Mouse (Mus musculus) myocyte (in vitro differentiated cells): Measurements from ENCODE around the gene Arl15. TPM values are rescaled to one million over a fixed set of nuclear protein-coding genes. Genes with fewer than 3 reads are reported as not detected.
"Not testable (repeated sequence)": the region's sequence is repeated elsewhere in the genome, so short reads cannot be mapped to it uniquely, and the experiment has no call there.

ENCODE experiments used
- H3K27me3 ChIP-seq: one replicate; pipeline ENCODE4 v1.6.1; 2011; ENCODE audit not compliant: control insufficient read depth, insufficient read depth, insufficient read length
- H3K36me3 ChIP-seq: one replicate; pipeline ENCODE4 v1.6.1; 2011; ENCODE audit not compliant: control insufficient read depth, insufficient read depth
- H3K4me2 ChIP-seq: one replicate; pipeline ENCODE4 v1.6.1; 2011; ENCODE audit warnings: low read depth, control low read depth
- H3K4me3 ChIP-seq: one replicate; pipeline ENCODE4 v1.5.1; 2011; ENCODE audit warnings: mild to moderate bottlenecking, control low read depth, moderate library complexity
- H3K79me2 ChIP-seq: one replicate; pipeline ENCODE4 v1.6.1; 2011; ENCODE audit not compliant: control insufficient read depth, insufficient read depth
- H3ac ChIP-seq: one replicate; pipeline ENCODE4 v1.6.1; 2011; ENCODE audit not compliant: control insufficient read depth, insufficient read length
- CEBPB ChIP-seq: IDR thresholded peaks from 2 replicates; pipeline ENCODE4 v1.6.1; 2011; ENCODE audit warnings: mild to moderate bottlenecking, moderate library complexity; ENCODE audit not compliant: poor library complexity, insufficient read depth, severe bottlenecking
- E2F4 ChIP-seq: IDR thresholded peaks from one replicate; pipeline ENCODE4 v1.6.1; 2011; ENCODE audit warnings: mild to moderate bottlenecking, control low read depth, moderate library complexity; ENCODE audit not compliant: insufficient read depth
- MAX ChIP-seq: IDR thresholded peaks from one replicate; pipeline ENCODE4 v1.6.1; 2011; ENCODE audit warnings: low read depth, mild to moderate bottlenecking, control low read depth
- MYOD1 ChIP-seq, 3 experiments: IDR thresholded peaks; one replicate each; pipeline ENCODE4 v1.6.1; 2011; ENCODE audit warnings: control low read depth in 2 of 3, low read depth in 2 of 3, mild to moderate bottlenecking in 2 of 3, moderate library complexity in 1 of 3; ENCODE audit not compliant: insufficient read length in 2 of 3, control insufficient read depth in 1 of 3
- MYOG ChIP-seq, 3 experiments: IDR thresholded peaks; one replicate each; pipeline ENCODE4 v1.6.1; 2011; ENCODE audit warnings: control low read depth in 2 of 3, low read depth in 2 of 3, mild to moderate bottlenecking in 2 of 3; ENCODE audit not compliant: insufficient read length in 2 of 3, control insufficient read depth in 1 of 3, insufficient read depth in 1 of 3
- POLR2A ChIP-seq: IDR thresholded peaks from one replicate; pipeline ENCODE4 v1.6.1; 2011; ENCODE audit warnings: low read depth, mild to moderate bottlenecking, control low read depth, moderate library complexity; ENCODE audit not compliant: insufficient read length
- POLR2AphosphoS2 ChIP-seq: IDR thresholded peaks from one replicate; pipeline ENCODE4 v1.6.1; 2011; ENCODE audit warnings: low read depth, control low read depth; ENCODE audit not compliant: insufficient read length
- REST ChIP-seq: IDR thresholded peaks from one replicate; pipeline ENCODE4 v1.6.1; 2011; ENCODE audit warnings: mild to moderate bottlenecking, control low read depth, moderate library complexity; ENCODE audit not compliant: insufficient read depth, insufficient read length
- SRF ChIP-seq: IDR thresholded peaks from one replicate; pipeline ENCODE4 v1.6.1; 2011; ENCODE audit warnings: low read depth; ENCODE audit not compliant: control insufficient read depth, insufficient read length
- TCF12 ChIP-seq: IDR thresholded peaks from one replicate; pipeline ENCODE4 v1.6.1; 2011; ENCODE audit warnings: mild to moderate bottlenecking, control low read depth; ENCODE audit not compliant: poor library complexity, insufficient read depth, severe bottlenecking
- TCF3 ChIP-seq: IDR thresholded peaks from one replicate; pipeline ENCODE4 v1.6.1; 2011; ENCODE audit warnings: low read depth, control low read depth; ENCODE audit not compliant: insufficient read length
- USF1 ChIP-seq: IDR thresholded peaks from one replicate; pipeline ENCODE4 v1.6.1; 2011; ENCODE audit warnings: low read depth, mild to moderate bottlenecking, control low read depth, moderate library complexity
- polyA plus RNA-seq: library from polyadenylated mRNA; unstranded; fragments of >200 nt; fragmentation: generic; extraction: Trizol; gene quantifications from one replicate; pipeline ENCODE4 v1.2.1, GENCODE M21; 2012; ENCODE audit warnings: missing spikeins

The Arl15 gene
- polyA plus RNA-seq, 1 experiment = 11.1 TPM

DNA sequence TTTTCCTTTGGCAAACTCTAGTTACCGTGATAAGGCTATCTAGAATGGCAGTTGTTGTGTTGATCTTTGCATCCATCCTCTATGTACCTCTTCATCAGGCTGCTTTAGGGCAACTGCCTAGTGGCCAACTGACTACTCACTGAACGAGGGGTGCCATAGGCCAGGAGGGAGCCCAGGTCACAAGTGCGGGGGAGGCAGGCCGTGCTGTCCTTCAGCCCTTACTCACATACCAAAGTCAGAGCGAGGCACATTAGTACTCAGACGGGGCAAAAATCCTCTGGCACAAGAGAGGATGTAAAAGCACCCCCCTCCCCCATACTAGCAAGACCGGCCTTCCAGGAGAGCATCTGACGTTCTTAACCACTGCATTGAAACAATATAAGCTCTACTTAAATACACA is 7.2 kb upstream of the Arl15 start:
- Histone ChIP-seq H3ac (no peak overlapping the region), H3K79me2 (no peaks in the 10 kb centered on the region), H3K27me3 (no peaks in the 10 kb centered on the region), H3K36me3 (no peaks in the 10 kb centered on the region), H3K4me3 (no peak overlapping the region), H3K4me2 (no peak overlapping the region)
- no peak for TF ChIP-seq TCF12
- TF ChIP-seq REST = no peak
- no peak for TF ChIP-seq USF1
- TF ChIP-seq MYOG (IDR thresholded peaks at IDR 0.05; ENCODE audit: control insufficient read depth in 1 of 3, insufficient read depth in 1 of 3, insufficient read length in 2 of 3, low read depth in 2 of 3) = no peak
- no peak for TF ChIP-seq E2F4
- no peak for TF ChIP-seq POLR2AphosphoS2
- no peak for TF ChIP-seq CEBPB
- TF ChIP-seq SRF = no peak
- TF ChIP-seq MAX = no peak
- TF ChIP-seq TCF3 = no peak
- no peak for TF ChIP-seq MYOD1 (IDR thresholded peaks at IDR 0.05; ENCODE audit: control insufficient read depth in 1 of 3, insufficient read length in 2 of 3, low read depth in 2 of 3)

DNA sequence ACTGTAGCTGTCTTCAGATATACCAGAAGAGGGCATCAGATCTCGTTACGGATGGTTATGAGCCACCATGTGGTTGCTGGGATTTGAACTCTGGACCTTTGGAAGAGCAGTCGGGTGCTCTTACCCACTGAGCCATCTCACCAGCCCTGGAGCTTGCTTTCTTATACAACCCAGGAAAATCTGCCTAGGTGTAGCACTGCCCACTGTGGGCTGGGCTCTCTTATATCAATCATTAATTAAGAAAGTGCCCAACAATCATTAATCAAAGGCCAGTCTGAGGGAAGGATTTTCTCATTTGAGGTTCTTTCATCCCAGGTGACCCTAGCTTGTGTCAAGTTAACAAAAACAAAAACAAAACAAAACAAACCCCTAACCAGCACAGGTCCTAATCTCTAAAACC is 4.3 kb upstream of the Arl15 start:
- H3K4me3 ChIP-seq = not testable (repeated sequence)

DNA sequence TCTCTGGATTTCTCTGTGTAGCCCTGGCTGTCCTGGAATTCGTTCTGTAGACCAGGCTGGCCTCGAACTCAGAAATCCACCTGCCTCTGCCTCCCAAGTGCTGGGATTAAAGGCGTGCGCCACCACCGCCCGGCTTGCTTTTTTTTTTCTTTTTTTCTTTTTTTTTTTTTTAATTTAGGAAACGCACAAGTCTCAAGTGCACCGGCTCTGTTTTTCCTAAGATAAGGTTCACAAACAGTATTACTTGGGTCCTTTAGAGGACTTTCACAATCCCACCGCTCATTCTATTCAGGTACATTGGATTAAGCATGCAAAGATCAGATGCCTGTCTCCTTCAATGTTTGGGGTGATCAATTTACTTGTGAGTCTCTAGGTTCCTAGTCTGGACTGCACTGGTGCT is 668 bp upstream of the Arl15 start:
- Histone ChIP-seq H3K79me2 (peaks cover 30% of the 10 kb centered on the region), H3K27me3 (no peaks in the 10 kb centered on the region), H3K4me3 (peak overlapping the region; percentile 81), H3K4me2 (peak overlapping the region; percentile 85), H3ac (peak overlapping the region; percentile 70), H3K36me3 (no peaks in the 10 kb centered on the region)
- TF ChIP-seq USF1 (no peak), SRF (no peak)

More for the DNA sequence above, 4.3 kb upstream of the Arl15 start:
- H3K27me3 ChIP-seq, H3K4me2 ChIP-seq, H3K79me2 ChIP-seq, H3K36me3 ChIP-seq, H3ac ChIP-seq: not testable (repeated sequence)

DNA sequence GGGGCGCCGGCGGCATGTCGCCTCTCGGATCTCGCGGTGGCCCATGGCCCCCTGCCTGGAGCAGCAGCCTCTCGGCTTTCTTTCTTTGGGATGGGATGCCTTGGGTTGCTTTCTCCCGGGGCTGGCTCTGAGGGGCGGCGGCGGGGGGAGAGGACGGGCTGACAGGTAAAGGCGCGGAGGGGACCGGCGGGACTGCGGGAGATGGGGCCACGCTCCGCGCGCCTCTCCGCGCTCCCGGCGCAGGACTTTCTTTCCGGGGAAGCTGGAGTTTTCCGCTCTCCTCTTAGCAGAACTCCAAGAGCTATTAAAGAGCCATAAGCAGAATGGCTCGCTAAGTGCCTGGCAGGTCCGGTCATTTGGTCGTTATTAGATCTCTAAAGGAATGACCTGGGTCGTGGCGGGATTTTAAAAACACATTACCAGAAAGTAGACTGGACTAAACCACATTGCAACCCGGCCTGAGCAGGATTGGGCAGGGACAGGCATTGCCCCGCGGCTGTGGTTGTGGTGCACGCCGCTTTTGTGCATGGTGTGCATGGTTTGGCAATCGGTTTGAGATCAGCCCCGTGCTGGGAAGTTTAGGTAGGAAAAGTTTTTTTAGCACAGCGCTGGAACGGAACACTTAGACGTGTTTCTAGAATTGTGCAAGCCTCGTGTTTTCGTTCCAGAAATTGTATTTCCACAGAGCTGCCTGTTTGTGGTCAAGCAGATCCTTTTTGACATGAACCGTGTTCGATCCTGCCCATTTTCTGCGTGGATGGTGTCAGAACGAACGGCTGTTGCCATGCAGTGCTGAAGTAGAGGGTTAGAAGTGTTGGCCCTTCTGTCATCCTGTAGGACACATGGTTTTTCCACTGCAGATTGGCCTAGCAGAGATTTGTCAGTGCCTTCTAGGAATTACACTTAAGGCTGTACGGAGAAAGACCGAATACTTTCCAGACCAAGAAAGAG is 675 bp downstream of the Arl15 start:
- TF ChIP-seq POLR2A (no peak), REST (no peak), CEBPB (no peak), MYOG (IDR thresholded peaks at IDR 0.05; ENCODE audit: control insufficient read depth in 1 of 3, insufficient read depth in 1 of 3, insufficient read length in 2 of 3, low read depth in 2 of 3) (no peak), MYOD1 (IDR thresholded peaks at IDR 0.05; ENCODE audit: control insufficient read depth in 1 of 3, insufficient read length in 2 of 3, low read depth in 2 of 3) (peak in 1 of 3 experiments; percentile 4), SRF (no peak), MAX (no peak)
- H3ac ChIP-seq = peak overlapping the region; percentile 70

DNA sequence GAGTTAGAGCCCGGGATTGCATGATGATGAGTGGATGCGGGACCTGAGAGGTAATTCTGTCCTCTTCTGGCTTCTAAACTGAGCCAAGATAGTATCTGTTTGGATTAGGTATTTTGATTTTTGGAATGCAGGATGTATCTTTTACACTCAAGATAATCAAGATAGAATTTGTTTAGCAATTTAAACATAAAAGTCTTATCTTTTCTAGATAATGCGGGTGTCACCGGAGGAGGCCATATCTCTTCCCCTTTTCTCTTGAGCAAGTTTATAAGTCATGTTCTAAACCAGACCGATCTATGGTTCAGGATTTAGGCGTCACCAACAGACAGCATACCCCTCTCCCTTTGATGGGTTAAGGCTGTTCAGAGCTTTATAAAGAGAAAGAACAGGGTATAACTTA is 3.1 kb downstream of the Arl15 start:
- Histone ChIP-seq H3ac (no peak overlapping the region), H3K4me2 (no peak overlapping the region), H3K79me2 (peaks cover 64% of the 10 kb centered on the region), H3K36me3 (no peaks in the 10 kb centered on the region), H3K4me3 (no peak overlapping the region), H3K27me3 (no peaks in the 10 kb centered on the region)
- TF ChIP-seq TCF12 (no peak), POLR2A (no peak), MYOD1 (IDR thresholded peaks at IDR 0.05; ENCODE audit: control insufficient read depth in 1 of 3, insufficient read length in 2 of 3, low read depth in 2 of 3) (no peak), POLR2AphosphoS2 (no peak), CEBPB (no peak), SRF (no peak), MYOG (IDR thresholded peaks at IDR 0.05; ENCODE audit: control insufficient read depth in 1 of 3, insufficient read depth in 1 of 3, insufficient read length in 2 of 3, low read depth in 2 of 3) (no peak), TCF3 (no peak), MAX (no peak), REST (no peak), USF1 (no peak), E2F4 (no peak)

More for the DNA sequence above, 675 bp downstream of the Arl15 start:
- Histone ChIP-seq H3K27me3 (no peaks in the 10 kb centered on the region), H3K4me3 (peak overlapping the region; percentile 81), H3K79me2 (peaks cover 42% of the 10 kb centered on the region), H3K4me2 (peak overlapping the region; percentile 96), H3K36me3 (no peaks in the 10 kb centered on the region)
